Mouse (Mus musculus) heart, postnatal 0 days (tissue): ENCODE measurements around the gene Gm10392.

Source experiments
- CTCF ChIP-seq: IDR thresholded peaks from 2 replicates; pipeline ENCODE4 v1.5.1; 2016; ENCODE audit warnings: antibody characterized with exemption, control low read depth, low read depth
- EP300 ChIP-seq: IDR thresholded peaks from 2 replicates; pipeline ENCODE4 v1.6.1; 2016; ENCODE audit warnings: antibody characterized with exemption, low read depth

GRCm38 (mm10) chr11:77504377-77504776 is 14.6 kb downstream of the Gm10392 start:
- TF ChIP-seq CTCF: no peak
- TF ChIP-seq EP300: no peak
